Mouse (Mus musculus) heart, embryonic 13.5 days (tissue): Measurements from ENCODE around the gene Timp2. TPM values are rescaled to one million over a fixed set of nuclear protein-coding genes. Genes with fewer than 3 reads are reported as not detected.
A peak's percentile ranks its signal among the peaks of the same experiment; 100 is the strongest.

ENCODE experiments used
- ATAC-seq: fragments of 200-750 bp; cut with Nextera tagmentation; 2 replicates; pipeline ENCODE4 v1.8.0; 2017; ENCODE audit warnings: moderate TSS enrichment; ENCODE audit not compliant: insufficient number of reproducible peaks, low FRiP score, low TSS enrichment; ENCODE audit errors: extremely low read depth
- H3K27ac ChIP-seq: fragments of 300-500 bp; sonication (generic); replicated peaks from 2 replicates; pipeline ENCODE4 v1.5.1; 2015; ENCODE audit warnings: moderate library complexity, mild to moderate bottlenecking, inconsistent platforms
- H3K27me3 ChIP-seq: fragments of 300-500 bp; sonication (generic); replicated peaks from 2 replicates; pipeline ENCODE4 v1.6.1; 2015; ENCODE audit warnings: mild to moderate bottlenecking, inconsistent platforms
- H3K36me3 ChIP-seq: fragments of 300-500 bp; sonication (generic); 2 replicates; pipeline ENCODE4 v1.6.1; 2015; ENCODE audit warnings: mild to moderate bottlenecking, inconsistent platforms
- H3K4me1 ChIP-seq: fragments of 300-500 bp; sonication (generic); 2 replicates; pipeline ENCODE4 v1.6.1; 2015; ENCODE audit warnings: inconsistent platforms
- H3K4me2 ChIP-seq: fragments of 300-500 bp; sonication (generic); 2 replicates; pipeline ENCODE4 v1.6.1; 2015; ENCODE audit warnings: inconsistent platforms, mild to moderate bottlenecking, moderate library complexity
- H3K4me3 ChIP-seq: fragments of 300-500 bp; sonication (generic); 2 replicates; pipeline ENCODE4 v1.5.1; 2015; ENCODE audit warnings: moderate library complexity, mild to moderate bottlenecking, inconsistent platforms
- H3K9ac ChIP-seq: fragments of 300-500 bp; sonication (generic); 2 replicates; pipeline ENCODE4 v1.6.1; 2015; ENCODE audit warnings: inconsistent platforms, mild to moderate bottlenecking, moderate library complexity
- H3K9me3 ChIP-seq: fragments of 300-500 bp; sonication (generic); 2 replicates; pipeline ENCODE4 v1.6.1; 2016; ENCODE audit warnings: inconsistent platforms
- WGBS: fragments of 180-500 bp; shearing (Covaris S2); methylation state at CpG from one replicate; pipeline ENCODE4 v1.1.7; 2015; ENCODE audit warnings: mixed read lengths; 5-methylcytosine and 5-hydroxymethylcytosine counted together
- polyA plus RNA-seq: library from polyadenylated mRNA; unstranded; fragments of >200 nt; fragmentation: Nextera tagmentation; extraction: Ambion mirVana; gene quantifications from 2 replicates; pipeline ENCODE4 v1.2.1, GENCODE M21; 2015

The Timp2 gene
- polyA plus RNA-seq, 1 experiment from 2014 or later, result 63.6 TPM

DNA sequence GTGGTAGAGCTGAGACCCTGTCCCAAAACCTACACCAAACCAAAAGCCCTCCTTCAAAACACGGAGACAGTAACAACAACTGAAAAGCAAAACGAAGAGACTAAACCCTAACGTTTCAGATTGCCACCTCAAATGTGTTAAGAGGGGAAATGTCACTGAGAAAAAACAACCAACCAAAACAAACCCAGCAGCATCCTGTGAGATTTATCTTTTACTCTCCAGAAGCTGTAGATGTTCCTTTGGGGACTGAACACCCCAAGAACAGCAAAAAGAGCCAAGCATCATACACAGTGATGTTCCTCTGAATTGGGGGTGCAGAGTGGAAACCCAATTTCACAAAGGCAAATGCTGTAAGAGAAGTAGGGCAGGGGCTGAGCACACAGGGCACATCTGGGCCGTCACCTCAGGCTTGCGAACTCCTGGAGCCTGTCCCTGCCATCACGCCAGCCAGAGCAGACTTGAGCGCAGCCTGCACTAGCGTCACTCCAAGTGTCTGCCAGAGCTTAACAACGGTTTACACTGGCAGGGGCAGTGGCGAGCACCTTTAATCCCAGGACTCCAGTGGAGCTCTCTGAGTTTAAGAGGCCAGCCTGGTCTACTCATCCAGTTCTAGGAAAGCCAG, 89.4 kb downstream of the Timp2 start:
- H3K27ac ChIP-seq, result no peak overlapping the region
- 87% methylated on average over 10 of the region's 10 CpGs for WGBS
- no peak for ATAC-seq
- no peaks in the 10 kb centered on the region for H3K4me1 ChIP-seq
- H3K4me3 ChIP-seq, result no peak overlapping the region
- no peaks in the 10 kb centered on the region for H3K9me3 ChIP-seq
- no peaks in the 10 kb centered on the region for H3K27me3 ChIP-seq
- peaks cover 98% of the 10 kb centered on the region for H3K36me3 ChIP-seq
- H3K9ac ChIP-seq, result 0 out of 2 replicates have a peak overlapping the region, but pooled peaks have one; percentile 3
- H3K4me2 ChIP-seq, result no peak overlapping the region

DNA sequence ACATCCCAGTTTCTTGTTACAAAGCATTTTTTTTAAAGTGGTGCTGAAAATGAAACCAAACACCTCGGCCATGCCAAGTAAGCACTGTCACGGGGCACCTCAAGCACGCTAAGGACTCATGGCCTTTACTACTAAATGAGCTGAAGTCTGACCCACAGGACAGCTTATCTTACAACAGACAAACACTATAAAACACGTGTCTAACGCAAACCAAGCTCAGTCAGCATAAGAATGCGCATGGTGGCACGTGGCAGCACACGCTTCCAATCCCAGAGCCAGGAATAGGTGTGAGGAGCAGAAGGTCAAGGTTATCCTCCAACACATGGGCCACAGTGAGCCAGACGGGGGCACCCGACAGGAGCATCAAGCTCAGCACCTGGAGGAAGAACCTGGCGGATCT, 89.9 kb downstream of the Timp2 start:
- Histone ChIP-seq H3K9me3 (no peaks in the 10 kb centered on the region), H3K4me2 (no peak overlapping the region), H3K36me3 (peaks cover 99% of the 10 kb centered on the region), H3K27ac (no peak overlapping the region), H3K27me3 (no peaks in the 10 kb centered on the region), H3K4me3 (no peak overlapping the region), H3K9ac (no peak overlapping the region), H3K4me1 (no peaks in the 10 kb centered on the region)
- ATAC-seq, result no peak
- 81% methylated on average over 11 of the region's 11 CpGs for WGBS

DNA sequence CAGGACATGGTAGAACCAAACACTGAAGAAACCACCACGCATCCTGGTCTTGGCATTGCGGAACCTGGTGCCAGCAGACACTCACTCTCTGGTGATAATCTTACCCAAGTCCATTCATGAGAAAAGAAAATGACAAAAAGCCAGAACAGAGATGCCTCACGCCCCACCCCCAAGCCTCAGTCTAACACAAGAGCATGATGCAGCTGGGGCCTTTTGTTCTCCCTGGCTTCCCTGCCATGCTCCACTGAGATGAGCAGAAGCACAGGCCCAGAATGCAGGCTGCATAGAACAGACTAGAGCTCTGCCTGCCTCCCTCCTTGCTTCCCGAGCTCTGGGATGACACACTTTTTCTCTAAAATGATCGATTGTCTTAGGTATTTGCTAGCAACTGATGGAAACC, 92.4 kb downstream of the Timp2 start:
- WGBS, result 88% methylated on average over 5 of the region's 5 CpGs
- H3K4me1 ChIP-seq, result no peaks in the 10 kb centered on the region
- no peak overlapping the region for H3K4me2 ChIP-seq
- no peak overlapping the region for H3K9ac ChIP-seq
- H3K27me3 ChIP-seq, result no peaks in the 10 kb centered on the region
- no peak for ATAC-seq
- no peak overlapping the region for H3K4me3 ChIP-seq
- no peak overlapping the region for H3K27ac ChIP-seq
- H3K36me3 ChIP-seq, result peaks cover 100% of the 10 kb centered on the region
- H3K9me3 ChIP-seq, result no peaks in the 10 kb centered on the region

DNA sequence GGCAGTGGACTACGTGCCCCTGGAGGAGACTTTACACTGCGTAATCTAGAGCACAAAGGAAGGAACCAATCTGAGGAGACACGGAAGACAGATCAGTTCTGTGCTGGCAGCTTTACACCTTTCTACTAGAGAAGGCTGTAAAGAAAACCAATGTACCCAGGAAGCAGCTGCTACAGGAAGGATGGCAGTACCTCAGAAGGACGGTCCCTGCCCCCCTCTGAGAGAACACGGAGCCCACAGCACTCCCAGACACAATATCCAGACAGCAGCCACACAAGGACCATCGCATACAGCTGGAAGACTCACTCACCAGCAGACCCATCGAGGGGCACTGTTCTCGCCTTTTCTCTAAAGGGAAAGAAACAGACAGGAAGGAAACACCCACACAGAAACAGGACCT, 95.5 kb downstream of the Timp2 start:
- peaks cover 10% of the 10 kb centered on the region for H3K4me1 ChIP-seq
- H3K4me3 ChIP-seq, result no peak overlapping the region
- no peaks in the 10 kb centered on the region for H3K9me3 ChIP-seq
- H3K36me3 ChIP-seq, result peaks cover 90% of the 10 kb centered on the region
- no peak overlapping the region for H3K4me2 ChIP-seq
- no peak overlapping the region for H3K9ac ChIP-seq
- no peaks in the 10 kb centered on the region for H3K27me3 ChIP-seq
- H3K27ac ChIP-seq, result no peak overlapping the region
- 84% methylated on average over 8 of the region's 8 CpGs for WGBS
- ATAC-seq, result no peak

DNA sequence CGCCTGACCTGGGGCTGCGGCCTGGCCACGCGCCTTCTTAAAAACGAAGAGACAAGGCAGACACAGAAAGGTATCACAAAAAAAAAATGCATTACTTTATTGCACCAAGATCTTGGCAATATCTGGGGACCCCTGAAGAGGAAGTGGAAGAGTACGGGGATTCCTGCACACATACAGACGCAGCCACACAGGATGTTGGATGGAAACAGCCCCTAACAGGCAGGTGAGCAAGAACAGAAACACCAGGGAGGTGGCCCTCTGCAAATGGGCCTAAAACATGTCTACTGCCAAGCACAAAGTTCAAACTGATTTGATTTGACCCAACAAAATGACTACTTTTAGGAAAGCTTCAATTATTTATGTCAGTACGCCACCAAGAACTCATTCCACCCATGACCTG, 96.0 kb downstream of the Timp2 start:
- ATAC-seq, result no peak
- 93% methylated on average over 8 of the region's 8 CpGs for WGBS
- no peak overlapping the region for H3K9ac ChIP-seq
- no peak overlapping the region for H3K27ac ChIP-seq
- H3K36me3 ChIP-seq, result peaks cover 85% of the 10 kb centered on the region
- peaks cover 12% of the 10 kb centered on the region for H3K4me1 ChIP-seq
- H3K4me2 ChIP-seq, result no peak overlapping the region
- H3K27me3 ChIP-seq, result no peaks in the 10 kb centered on the region
- no peak overlapping the region for H3K4me3 ChIP-seq
- H3K9me3 ChIP-seq, result no peaks in the 10 kb centered on the region

DNA sequence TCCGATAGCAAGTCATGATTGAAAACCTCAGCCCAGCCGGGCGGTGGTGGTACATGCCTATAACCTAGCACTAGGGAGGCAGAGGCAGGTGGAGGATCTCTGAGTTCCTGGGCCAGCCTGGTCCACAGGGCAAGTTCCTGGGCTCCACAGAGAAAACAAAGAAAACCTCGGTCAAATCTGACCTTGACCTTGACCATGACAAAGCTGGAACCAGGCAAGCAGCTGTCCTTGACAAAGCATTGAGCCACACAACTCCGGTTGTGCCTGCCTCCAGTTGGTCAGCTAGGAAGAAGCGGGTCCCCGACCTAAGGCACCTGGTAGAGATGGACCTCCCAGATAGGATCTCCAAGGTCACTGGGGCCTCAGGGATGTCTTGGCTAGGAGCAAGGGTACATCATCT, 99.2 kb downstream of the Timp2 start:
- Histone ChIP-seq H3K27me3 (no peaks in the 10 kb centered on the region), H3K4me2 (no peak overlapping the region), H3K9ac (no peak overlapping the region), H3K27ac (no peak overlapping the region), H3K4me1 (peaks cover 26% of the 10 kb centered on the region), H3K4me3 (no peak overlapping the region), H3K36me3 (peaks cover 53% of the 10 kb centered on the region), H3K9me3 (no peaks in the 10 kb centered on the region)
- no peak for ATAC-seq
- 79% methylated on average over 7 of the region's 7 CpGs for WGBS

DNA sequence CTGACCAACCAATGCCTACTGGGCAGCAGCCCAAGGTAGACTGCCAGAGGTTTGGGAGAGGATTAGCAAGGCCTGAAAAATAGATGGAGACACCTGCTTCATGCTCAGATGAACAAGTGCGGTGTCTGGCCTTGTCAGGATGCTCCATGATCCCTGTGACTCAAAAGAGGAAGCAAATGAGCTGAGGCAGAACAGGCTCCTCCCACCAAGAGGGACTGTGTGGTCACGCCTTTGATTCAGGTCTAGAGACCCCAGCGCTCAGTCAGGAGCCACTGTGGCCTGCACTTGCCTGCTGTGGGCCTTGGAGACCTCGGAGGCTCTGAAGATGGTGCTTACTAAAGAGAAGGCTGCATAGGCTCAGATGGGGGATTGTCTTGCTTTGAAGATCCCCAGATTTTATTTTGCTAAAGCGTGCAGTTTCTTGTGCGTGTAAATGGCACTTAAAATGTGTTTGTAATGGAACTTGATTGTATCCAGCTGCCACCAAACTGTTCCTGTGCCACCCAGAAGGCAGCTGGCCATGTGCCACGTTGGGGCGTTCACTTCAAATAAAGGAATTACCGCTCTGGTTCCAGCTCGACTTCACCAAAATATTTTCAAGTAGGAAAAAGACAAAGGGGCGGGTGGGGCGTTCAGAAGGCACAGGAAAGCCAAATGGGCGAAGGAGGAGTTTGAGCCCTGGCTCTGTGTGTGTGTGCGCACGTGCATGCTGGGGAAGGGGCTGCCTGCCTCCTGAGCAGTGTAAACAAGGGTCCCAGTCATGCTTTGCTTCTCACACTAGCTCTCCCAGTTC, 101.2 kb downstream of the Timp2 start:
- Histone ChIP-seq H3K4me2 (no peak overlapping the region), H3K27ac (peak overlapping the region; percentile 61), H3K36me3 (peaks cover 33% of the 10 kb centered on the region), H3K27me3 (no peaks in the 10 kb centered on the region), H3K4me1 (peaks cover 31% of the 10 kb centered on the region), H3K4me3 (no peak overlapping the region), H3K9ac (no peak overlapping the region), H3K9me3 (no peaks in the 10 kb centered on the region)
- no peak for ATAC-seq
- 60% methylated on average over 15 of the region's 15 CpGs for WGBS

DNA sequence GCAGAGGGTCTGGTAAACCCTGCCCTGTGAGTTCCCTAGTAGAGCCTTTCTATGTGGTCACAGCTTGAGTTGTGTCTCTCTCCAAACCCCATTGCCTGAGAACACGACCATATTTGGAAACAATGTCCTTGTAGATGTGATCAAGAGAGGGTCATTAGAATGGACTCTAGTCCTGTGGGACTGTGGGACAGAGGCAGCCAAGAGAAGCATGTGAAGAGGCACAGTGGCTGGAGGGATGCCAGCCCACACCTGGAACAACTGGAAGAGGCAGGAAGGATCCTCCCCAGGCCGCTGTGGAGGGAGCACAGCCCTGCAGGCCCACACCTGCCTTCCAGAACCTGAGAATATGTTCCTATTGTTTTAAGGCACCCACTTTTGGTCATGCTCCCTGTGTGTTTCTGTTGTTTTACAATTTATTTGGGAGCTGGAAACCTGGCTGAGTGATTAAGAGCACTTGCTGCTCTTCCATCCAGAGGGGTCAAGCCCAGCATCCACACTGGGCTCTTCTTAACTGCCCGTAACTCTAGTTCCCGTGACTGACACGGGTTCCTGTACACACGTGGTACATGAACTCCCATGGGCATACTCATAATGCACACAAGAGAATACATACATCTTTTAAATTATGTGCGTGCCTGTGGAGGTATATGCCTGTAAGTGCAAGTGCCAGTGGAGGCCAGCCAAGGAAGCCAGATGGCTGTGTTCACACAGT, 101.9 kb downstream of the Timp2 start:
- ATAC-seq, result no peak
- no peak overlapping the region for H3K4me2 ChIP-seq
- H3K9me3 ChIP-seq, result no peaks in the 10 kb centered on the region
- H3K9ac ChIP-seq, result no peak overlapping the region
- no peak overlapping the region for H3K4me3 ChIP-seq
- H3K27ac ChIP-seq, result 0 out of 2 replicates have a peak overlapping the region, but pooled peaks have one; percentile 61
- H3K27me3 ChIP-seq, result no peaks in the 10 kb centered on the region
- WGBS, result 87% methylated on average over 7 of the region's 7 CpGs
- H3K4me1 ChIP-seq, result peaks cover 36% of the 10 kb centered on the region
- H3K36me3 ChIP-seq, result peaks cover 26% of the 10 kb centered on the region

Other genes starting within 250 kb of the Timp2 start
- gene Dnah17, start 225.1 kb downstream of the Timp2 start, polyA plus RNA-seq, result 0.05 and 0.10 TPM in 2 replicates
- gene Cyth1, start 107.1 kb downstream of the Timp2 start, polyA plus RNA-seq, result 14.9 and 15.9 TPM in 2 replicates
- 12.8 and 13.4 TPM in 2 replicates for gene Usp36, start 65.5 kb downstream of the Timp2 start, polyA plus RNA-seq
- gene Cep295nl, start 13.2 kb downstream of the Timp2 start, polyA plus RNA-seq, result 0.15 and 0.27 TPM in 2 replicates
- 7.3 and 8.8 TPM in 2 replicates for gene Lgals3bp, start 46.4 kb upstream of the Timp2 start, polyA plus RNA-seq
- 18.9 and 19.1 TPM in 2 replicates for gene Cant1, start 63.3 kb upstream of the Timp2 start, polyA plus RNA-seq
- 5.5 and 7.1 TPM in 2 replicates for gene C1qtnf1, start 72.5 kb upstream of the Timp2 start, polyA plus RNA-seq
- gene Engase, start 121.1 kb upstream of the Timp2 start, polyA plus RNA-seq, result 4.4 and 5.0 TPM in 2 replicates